Mouse (Mus musculus): ENCODE data around the gene Asna1.

The Asna1 gene

DNA sequence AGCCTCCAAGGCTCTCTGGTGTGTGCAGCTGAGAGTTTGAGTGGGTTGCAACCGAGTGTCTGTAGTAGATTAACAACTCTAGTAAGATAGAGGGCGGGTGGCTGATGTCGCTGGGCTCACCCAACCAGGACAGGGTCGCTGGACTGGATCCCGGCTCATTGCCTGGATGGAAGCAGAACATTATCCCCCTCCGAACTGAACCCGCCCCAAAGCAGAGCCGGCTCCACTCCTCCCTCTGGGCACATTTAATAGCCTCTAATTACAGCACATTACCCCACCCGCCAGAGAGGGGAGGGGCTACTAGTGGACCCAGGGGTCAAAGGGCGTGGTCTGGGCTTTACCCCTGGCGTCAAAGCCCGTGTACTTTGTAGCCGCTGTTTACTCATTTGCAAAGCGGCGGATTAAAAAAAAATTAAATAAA, 35.8 kb downstream of the Asna1 start:
- no peak for DNase-seq (ENCODE audit: low spot score)

DNA sequence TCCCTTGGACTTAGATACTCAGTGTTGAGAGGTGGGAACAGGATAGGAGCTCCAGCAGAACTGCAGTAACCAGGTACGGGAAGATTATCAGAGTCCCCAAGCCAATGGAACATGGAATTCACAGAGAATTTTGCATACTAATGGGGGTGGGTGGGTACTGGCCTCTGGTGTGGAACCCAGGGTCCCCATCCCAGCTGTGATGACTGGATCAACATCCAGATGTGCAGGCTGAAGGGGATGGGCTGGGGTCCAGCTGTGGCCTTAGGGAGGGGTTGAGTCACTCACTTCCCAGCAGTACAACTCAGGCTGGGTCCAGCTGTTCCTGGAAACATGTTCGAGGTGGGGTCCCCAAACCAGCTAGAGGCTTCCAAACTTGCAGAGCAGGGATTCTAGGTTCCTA, 37.2 kb downstream of the Asna1 start:
- DNase-seq (ENCODE audit: low spot score): no peak

DNA sequence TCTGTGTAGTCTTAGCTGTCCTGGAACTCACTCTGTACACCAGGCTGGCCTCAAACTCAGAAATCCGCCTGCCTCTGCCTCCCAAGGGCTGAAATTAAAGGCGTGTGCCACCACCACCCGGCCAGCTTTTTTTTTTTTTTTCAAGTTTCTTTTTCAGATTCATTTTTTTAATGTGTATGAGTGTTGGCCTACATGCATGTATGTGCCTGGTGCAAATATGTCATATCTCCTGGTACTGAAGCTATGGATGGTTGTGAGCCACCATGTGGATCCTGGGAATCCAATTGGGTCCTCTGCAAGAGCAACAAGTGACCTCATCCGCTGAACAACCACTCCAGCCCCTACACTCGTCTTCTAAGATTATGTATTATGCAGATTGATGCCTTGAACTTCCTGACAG, 37.7 kb downstream of the Asna1 start:
- no peak for DNase-seq (ENCODE audit: low spot score)

DNA sequence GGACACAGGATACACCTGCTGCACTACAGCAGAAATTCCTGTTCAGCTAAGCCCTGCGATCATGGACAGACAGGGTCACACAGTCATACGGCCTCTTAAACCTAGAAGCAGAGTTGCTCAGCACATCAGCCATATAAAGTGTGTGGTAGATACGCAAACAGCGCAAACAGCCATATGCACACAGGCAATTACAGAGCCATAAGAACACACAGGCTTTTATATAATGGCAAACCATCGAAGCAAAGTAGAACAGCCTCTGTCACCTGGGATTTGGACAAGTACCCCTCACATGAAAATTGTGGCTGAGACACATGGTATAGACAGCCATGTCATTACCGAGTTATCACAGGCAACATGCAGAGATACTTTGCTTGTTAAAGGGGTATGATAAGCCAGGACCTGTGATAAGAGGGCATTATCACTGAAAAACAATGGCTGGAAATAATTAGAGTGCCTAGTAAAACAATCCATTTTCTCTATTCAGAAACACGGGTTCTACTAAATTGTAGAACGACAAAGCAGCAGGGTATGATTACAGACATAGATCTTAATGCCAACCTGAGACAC, 38.6 kb downstream of the Asna1 start:
- DNase-seq (ENCODE audit: low spot score): no peak

DNA sequence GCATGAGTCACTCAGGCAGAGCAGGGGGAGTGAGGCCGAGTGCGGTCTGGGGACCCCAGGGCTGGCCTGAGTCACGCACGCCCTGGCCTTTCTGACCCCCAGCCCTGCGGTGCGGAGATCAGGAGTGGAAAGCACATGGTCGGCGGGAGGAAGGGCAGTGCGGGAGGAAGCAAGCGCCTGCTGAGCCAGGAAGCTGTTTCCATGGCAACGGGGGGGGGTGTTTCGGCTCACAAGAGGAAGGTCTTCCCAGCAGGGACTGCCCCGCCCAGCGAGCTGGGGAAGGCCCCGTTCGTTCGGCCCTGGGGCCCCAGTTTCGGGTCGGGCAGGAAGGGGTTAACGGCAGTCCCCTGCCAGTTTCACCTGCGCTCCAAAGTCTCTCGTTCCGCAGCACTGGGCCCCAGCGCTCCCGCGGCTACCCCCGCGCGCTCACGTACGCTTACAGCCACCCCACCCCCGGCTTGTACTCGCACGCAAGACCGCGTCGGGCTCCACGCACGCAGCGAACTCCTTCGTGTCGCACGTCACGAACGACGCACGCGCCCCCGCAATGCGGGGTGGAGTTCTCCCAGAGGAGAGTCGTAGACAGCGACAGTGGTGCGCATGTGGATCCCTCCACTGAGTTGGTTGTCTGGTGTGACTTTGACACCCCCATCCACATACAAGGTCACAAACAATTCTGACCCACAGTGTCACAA, 39.2 kb downstream of the Asna1 start:
- peak; percentile 79 for DNase-seq (ENCODE audit: low spot score)

DNA sequence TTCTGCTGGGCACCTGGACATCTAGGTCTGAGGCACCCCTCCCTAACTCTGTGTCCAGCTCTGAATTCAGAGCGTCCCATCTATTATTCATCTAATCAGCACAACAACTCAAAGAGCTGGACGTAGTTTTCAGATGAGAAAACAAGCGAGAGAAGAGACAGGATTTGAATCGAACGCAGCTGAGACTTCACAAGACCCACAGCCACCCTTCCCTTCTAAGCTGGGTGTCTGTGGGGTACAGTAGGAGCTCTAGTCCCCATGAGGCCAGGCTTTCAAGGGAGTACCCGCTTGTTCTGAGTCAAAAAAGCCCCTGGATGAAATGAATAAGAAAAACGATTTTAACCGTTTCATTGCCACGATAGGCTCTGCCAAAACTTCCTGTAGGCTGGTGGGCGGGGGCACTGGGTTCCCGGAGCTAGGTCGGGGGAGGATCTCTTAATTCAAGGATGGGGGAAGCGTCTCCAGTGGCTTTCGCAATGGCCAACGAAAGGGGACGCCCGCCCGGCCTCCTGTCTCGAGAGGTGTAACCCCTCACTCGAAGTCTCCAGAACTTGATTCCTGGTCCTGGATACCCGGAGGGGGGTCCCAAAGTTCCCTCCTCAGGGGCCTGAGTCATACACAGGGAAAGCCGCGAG, 39.9 kb downstream of the Asna1 start:
- no peak for DNase-seq (ENCODE audit: low spot score)

DNA sequence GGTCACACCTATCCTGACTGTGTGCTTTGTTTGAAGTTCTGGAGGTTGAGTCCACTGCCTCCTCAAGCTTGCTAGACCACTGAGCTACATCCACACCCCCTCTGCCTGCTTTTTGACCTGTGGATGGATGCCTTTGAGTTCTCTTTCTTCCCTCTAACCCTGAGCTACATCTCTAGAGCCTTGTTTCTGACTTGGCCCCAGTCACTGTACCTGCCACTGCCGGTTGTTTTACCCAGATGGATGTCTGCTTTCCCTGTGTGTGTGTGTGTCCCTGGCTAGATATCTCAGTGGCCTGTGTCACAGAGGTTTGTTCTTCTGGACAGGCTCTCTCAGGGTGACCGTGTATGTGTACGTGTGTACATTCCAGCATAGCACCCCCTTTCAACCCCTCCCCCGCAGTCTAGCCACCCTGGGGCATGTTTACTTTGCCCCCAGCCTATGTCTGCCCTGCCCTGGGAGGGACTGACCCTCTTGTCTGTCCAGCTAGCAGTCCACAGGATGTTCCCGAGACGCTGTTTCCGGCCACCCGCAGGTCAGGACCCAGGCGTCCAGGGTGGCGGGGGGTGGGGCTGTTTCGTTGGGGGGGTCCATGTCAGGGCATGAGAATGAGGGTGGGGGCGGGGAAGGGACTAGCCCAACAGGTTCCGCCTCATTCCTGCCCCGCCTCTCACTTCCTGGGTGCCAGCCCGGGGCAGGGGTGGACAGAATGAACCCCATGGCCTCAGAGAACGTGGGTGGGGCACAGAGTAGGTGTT, 40.6 kb downstream of the Asna1 start:
- no peak for DNase-seq (ENCODE audit: low spot score)

DNA sequence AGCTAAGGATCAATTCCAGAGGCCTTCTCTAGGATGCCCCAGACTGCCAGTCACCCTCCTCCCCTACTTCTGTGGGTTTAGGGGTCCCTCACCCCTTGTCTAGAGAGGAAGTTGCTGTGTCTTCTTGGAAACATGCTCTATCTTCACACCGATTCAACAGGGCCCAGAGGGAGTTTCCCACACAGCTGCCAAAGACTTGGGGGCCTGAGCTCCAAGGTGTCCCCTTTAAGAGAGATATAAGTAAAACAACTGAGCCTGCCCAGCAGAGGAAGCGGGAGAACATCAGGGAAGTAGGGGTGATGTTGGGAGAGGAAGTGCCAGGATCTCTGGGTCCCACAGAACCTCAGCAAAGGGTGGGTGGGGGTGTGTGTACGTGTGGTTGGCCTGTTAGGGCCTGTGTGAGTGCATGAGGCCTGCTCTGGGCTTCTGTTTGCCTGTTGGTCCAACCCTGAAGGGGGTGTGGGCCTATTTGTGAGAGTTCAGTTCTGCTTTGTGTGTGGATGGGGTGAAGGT, 42.5 kb downstream of the Asna1 start:
- DNase-seq (ENCODE audit: low spot score): no peak

DNA sequence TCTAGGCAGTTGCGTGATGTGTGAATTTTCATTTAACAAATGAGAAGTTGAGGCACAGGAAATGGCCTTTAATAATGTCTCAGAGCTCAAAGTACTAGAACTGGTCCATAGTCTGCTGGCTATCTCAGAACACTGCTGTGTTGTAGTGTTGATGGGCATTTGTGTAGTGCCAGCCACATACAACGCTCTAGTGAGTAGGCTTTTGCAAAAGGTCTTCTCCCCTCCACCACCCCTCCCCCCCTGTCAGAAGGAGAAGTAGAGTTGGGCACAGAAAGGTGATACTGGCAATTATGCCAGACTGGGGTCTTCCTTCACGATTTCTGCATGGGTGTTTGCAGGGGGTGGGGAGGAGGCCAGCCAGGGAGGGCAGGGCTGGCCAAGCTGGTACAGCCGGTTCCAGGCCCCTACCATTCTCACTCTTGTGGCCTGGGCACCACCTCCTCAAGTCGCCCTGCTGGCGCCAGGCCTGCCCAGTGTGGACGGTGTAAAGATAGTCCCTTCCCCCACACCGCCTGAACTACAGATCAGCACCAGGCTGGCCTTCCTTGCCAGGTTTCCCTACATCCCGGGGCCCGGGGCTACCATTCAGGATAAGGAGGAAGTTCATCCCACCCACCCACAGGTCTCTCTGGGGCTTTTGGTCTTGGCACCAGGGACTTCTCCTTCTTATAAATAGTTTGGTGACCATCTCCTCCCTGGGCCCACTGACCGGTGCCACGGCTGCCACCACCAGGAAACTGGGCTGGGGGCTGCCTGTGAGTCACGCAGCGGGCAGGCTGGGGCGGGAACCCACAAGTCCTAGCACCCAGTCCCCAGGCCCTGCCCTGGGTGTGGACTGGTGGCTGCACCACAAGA, 43.2 kb downstream of the Asna1 start:
- no peak for DNase-seq (ENCODE audit: low spot score)

DNA sequence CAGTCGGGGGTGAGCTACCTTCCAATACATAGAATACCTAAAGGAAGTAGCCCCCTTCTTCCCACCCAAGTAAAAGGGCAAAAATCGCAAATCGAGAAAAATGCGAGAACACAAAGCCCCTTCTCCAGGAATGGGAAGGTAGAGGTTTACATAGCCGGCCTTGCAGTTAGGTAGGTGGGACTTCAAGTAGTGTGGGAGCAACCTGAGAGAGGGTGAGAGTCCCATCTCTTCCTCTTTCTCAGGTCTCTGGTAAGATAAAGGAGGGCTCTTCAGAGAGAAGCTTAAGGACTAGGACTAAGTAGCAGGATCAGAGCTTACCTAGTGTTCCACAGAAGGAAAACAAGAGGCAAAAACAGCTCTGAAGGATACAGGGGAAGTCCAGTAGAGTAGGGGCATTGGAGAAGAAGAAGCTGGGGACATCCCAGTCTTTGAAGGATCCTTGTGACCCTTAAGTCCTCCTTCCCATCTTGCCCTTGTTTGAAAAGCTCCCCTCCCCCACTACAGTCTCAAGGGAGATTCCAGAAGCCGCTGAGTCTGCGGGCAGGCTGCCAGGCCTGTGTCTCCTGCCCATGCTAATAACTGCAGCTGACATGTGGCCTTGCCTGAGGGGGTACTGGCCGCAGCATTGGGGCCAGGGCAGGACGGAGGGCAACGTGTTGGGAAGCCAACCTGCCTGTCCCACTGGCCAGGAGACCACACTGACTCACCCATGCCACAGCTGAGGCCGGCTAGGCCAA, 44.3 kb downstream of the Asna1 start:
- DNase-seq (ENCODE audit: low spot score): no peak

DNA sequence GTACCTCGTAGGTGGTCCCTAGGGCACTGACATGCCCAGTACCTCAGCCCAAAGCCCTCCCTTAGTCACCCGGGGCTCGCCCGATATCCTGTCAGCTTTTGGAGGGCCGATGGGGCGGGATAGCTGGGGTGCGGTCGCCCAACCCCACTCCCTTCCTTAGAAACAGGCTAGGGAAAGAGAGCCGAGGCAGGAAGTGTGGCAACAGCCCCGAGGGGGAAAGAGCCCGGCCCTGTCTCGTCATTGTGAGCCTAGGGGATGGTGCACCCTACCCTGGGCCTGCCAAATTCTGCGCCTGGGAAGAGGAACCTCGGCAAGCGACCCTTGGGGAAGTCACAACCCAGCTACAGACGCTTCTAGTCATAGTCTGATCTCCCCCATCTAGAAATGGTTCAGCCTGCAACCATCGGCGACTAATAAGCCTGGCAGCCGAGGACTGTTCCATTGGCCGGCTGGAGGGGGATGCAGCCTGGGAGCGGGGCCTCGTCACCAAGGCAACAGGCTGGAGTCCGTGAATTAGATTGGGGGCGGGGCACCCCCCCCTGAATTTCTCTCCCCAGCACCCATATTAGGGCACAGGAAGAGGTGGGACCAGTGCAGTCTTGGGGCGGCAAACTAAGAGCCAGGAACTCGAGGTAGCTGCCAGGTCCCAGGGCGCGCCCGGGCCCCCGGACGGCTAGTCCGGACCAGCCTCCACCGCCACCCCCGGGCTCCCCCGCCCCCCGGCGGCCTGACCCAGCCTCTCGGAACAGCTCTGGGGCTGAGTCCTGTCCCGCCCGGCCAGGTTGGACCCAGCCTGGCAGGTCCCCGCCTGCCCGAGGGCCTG, 45.3 kb downstream of the Asna1 start:
- DNase-seq (ENCODE audit: low spot score): peak; percentile 83

DNA sequence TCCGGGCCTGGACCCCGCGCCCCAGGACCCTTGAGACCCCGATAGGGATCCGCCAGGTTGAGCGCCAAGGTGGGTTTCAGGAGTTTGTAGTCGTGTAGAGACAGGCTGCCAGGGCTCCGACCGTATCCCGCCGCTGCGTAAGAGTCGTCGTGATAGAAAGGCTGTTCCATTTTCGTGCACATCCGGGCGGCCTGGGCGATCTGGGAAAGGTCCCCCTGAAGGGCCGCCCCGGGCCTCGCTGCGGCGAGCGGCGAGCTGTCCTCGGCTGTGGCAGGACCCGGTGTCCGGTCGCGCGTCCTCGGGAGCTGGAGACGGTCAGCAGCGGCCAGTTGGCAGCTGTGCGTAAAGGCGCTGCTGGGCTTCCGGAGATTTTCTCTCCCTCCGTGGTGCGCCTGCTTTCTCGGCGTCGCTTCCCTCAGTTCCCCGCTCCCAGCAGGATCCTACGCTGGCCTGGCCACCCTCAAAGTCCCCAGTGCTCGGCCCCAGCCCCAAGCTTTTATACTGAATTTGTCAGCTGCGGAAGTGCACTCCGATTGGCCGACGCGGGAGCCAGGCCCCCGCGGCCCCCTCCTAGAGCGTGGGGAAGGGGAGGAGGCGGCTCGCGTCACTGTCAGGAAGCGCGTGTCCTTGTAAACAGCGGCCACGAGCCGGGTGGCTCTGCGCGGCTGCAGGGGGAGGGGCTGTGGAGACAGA, 46.7 kb downstream of the Asna1 start, which contains the start of gene Junb:
Gene Junb, minus strand, starts transcription at position 471 of the 693 bp plus-strand sequence.
- peak; percentile 85 for DNase-seq (ENCODE audit: low spot score)

DNA sequence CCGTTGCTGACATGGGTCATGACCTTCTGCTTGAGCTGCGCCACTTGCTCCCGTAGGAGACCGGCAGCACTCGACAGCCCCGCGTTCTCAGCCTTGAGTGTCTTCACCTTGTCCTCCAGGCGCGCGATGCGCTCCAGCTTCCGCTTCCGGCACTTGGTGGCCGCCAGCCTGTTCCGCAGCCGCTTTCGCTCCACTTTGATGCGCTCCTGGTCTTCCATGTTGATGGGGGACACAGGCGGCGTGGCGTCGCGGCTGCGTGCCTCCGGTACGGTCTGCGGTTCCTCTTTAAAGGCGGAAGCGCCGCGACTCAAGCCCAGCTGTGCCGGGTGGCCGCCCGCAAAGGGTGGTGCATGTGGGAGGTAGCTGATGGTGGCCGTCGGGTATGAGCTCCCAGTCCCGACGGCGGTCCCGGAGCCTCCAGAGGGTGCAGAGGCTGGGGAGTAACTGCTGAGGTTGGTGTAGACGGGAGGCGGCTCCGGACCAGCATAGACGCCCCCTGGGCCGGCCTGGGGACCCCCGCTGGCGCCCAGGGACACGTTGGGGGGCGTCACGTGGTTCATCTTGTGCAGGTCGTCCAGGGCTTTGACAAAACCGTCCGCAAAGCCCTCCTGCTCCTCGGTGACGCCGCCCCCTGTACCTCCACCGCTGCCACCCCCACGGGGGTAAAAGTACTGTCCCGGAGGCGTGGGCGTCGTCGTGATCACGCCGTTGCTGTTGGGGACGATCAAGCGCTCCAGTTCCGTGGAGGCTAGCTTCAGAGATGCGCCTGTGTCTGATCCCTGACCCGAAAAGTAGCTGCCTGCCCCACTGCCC, 47.4 kb downstream of the Asna1 start:
- DNase-seq (ENCODE audit: low spot score): peak; percentile 69

DNA sequence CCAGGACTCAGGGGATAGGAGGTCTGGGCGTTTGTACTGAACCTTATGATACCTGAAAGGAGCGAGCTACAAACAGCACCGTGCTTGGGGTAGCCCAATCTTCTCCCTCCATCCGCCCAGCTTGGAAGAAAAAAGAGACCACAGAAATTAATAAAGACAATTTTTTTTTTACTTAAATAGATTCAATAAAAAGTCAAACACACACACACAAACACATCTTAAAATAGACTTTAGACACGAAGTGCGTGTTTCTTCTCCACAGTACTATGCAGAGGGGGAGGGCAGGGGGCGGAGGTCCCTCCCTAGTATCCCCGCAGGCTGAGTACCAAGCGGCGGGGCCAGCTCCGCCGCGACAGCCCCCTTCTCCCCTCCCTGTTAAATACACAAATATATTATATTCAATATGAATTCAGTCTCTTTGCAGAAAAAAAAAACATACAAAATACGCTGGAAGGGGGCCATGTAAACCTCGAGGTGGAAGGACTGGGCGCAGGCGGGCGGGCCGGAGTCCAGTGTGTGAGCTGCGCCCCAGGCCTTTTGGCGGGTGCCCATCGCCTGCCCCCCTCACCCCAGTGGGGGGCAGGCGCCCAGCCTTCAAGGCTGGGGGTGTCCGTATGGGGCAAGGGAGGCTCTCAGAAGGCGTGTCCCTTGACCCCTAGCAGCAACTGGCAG, 48.2 kb downstream of the Asna1 start:
- no peak for DNase-seq (ENCODE audit: low spot score)

DNA sequence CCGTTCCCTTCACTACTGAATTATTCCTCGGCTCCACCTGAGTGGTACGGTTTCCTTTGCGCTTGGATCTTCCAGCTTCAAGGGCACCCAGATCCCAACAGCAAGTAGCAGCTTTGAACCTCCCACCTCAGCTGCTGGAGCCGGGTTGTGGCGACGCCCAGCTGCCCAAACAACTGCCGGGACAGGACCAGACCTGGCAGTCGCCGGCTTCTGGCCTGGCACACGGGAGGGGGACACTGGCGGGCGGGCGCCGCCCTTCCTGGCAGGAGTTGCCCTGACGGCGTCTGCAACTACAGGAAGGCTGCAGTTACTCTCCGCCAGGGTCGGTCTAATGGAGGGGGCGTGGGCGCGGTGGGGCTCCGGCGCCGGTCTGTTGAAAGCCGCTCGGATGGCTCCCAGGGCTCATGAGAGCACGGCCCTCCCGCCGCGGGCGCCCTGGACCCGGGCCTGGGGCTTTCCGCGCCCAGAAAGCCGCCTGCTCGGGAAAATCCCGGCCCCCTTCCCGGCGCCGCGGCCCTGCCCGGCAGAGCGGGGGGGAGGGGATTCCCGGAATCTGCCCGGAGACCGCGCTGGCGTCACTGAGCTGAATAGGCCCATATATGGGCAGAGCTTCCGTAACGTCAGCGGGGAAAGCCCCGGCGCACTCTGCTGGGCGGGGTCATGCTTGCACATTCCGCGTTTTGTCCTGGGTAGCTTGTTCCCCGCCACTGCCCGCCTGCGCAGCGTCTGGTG, 48.9 kb downstream of the Asna1 start:
- peak; percentile 89 for DNase-seq (ENCODE audit: low spot score)

DNA sequence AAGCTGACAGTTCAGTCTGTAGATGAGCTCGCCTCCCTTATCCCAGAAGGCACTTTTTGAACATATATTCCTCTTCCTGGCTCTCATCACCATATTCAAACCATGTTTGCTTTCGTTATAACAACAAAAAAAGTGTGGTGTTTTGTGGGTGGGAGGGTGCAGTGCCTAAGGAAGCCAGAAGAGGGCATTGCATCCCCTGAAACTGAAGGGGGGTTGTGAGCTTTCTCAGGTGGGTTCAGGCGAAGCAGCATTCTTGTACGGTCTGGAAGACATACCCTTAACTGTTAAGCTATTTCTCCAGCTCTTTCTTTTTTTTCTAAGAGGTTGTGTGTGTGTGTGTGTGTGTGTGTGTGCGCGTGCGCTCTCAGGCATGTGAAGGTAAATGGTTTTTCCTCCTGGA, 49.6 kb downstream of the Asna1 start:
- peak; percentile 70 for DNase-seq (ENCODE audit: low spot score)

DNA sequence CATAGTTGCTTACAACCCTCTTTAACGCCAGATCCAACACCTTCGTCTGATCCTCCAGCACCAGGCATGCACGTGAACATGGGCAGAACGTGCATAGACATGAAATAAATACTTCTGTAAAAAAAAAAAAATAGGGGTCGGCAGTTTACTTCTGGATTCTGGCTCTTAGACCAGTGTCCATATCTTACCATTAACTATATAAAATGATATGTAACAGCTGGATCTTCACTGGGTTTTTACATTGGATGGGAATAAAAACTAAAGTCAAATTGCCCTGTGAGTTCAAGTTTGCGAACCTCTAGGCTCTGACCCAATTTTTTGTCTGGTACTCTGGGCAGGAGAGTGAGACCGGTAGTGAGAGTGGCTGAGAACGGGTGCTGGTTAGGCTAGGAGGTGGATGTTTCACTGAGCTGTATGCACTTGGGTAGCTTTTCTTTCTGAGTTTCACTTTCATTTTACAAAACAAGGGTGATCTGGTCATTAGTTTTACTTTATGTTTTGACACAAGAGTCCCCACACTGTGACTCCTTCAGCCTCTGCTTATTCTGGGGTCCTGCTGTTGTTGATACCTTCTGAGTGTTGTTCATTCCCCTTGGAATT, 50.4 kb downstream of the Asna1 start:
- DNase-seq (ENCODE audit: low spot score): no peak
